Mouse (Mus musculus) CH12.LX (cell line): ENCODE data around the gene Dpf3. TPM values are rescaled to one million over a fixed set of nuclear protein-coding genes. Genes with fewer than 3 reads are reported as not detected.

Source experiments
- DNase-seq: peaks from one replicate; pipeline ENCODE4 v3.0.0-alpha.2; 2013; ENCODE audit errors: extremely low read depth
- H3K27ac ChIP-seq: 2 replicates; pipeline ENCODE4 v1.5.1; 2012; ENCODE audit warnings: low read depth, mild to moderate bottlenecking, control low read depth, moderate library complexity; ENCODE audit not compliant: insufficient read depth
- H3K27me3 ChIP-seq: replicated peaks from 2 replicates; pipeline ENCODE3; 2012; ENCODE audit warnings: inconsistent platforms
- H3K36me3 ChIP-seq, 2 experiments: replicated peaks in 1 of 2; 2 replicates each; pipeline versions ENCODE3 to v1.6.1; 2012; ENCODE audit warnings: inconsistent platforms in 1 of 2, low read length in 1 of 2, mild to moderate bottlenecking in 1 of 2, mixed read lengths in 1 of 2, moderate library complexity in 1 of 2; ENCODE audit not compliant: control insufficient read depth in 1 of 2, insufficient read depth in 1 of 2
- H3K4me1 ChIP-seq, 2 experiments: 2 replicates each; pipeline ENCODE4 v1.6.1; 2012; ENCODE audit warnings: inconsistent platforms in 1 of 2, moderate library complexity in 1 of 2; ENCODE audit not compliant: insufficient read depth in 2 of 2, control insufficient read depth in 1 of 2
- H3K4me2 ChIP-seq: 2 replicates; pipeline ENCODE4 v1.6.1; 2012; ENCODE audit warnings: low read depth, mild to moderate bottlenecking, control low read depth; ENCODE audit not compliant: poor library complexity, insufficient read depth, severe bottlenecking
- H3K4me3 ChIP-seq, 3 experiments: fragments of 150-350 bp in 1 of 3; sonication (generic) in 1 of 3; replicated peaks in 1 of 3; 2 replicates each; pipeline versions ENCODE3 to v1.5.1; 2011 to 2012; ENCODE audit warnings: low read depth in 2 of 3, low read length in 2 of 3, mild to moderate bottlenecking in 2 of 3, moderate library complexity in 2 of 3, control low read depth in 1 of 3, improper control_type of control experiment in 1 of 3, inconsistent platforms in 1 of 3, mixed read lengths in 1 of 3; ENCODE audit not compliant: poor library complexity in 1 of 3
- H3K79me2 ChIP-seq: replicated peaks from 2 replicates; pipeline ENCODE4 v1.6.1; 2012; ENCODE audit warnings: mild to moderate bottlenecking, moderate library complexity; ENCODE audit not compliant: control insufficient read depth, poor library complexity, insufficient read depth, severe bottlenecking; ENCODE audit errors: extremely low read depth
- H3K9ac ChIP-seq: 2 replicates; pipeline ENCODE4 v1.6.1; 2012; ENCODE audit warnings: low read depth, mild to moderate bottlenecking, control low read depth, moderate library complexity; ENCODE audit not compliant: insufficient read depth
- H3K9me3 ChIP-seq: replicated peaks from 2 replicates; pipeline ENCODE3; 2012; ENCODE audit warnings: low read length, inconsistent platforms, mixed read lengths
- CTCF ChIP-seq, 2 experiments: IDR thresholded peaks in 1 of 2; conservative IDR thresholded peaks in 1 of 2; 2 replicates each; pipeline ENCODE4 v1.5.1; 2011 to 2012; ENCODE audit warnings: low read depth in 2 of 2, low read length in 2 of 2, improper control_type of control experiment in 1 of 2, inconsistent platforms in 1 of 2, mild to moderate bottlenecking in 1 of 2, moderate library complexity in 1 of 2
- E2F4 ChIP-seq: IDR thresholded peaks from 2 replicates; pipeline ENCODE4 v1.6.1; 2011; ENCODE audit warnings: low read depth, low read length, improper control_type of control experiment; ENCODE audit not compliant: insufficient replicate concordance
- EP300 ChIP-seq: IDR thresholded peaks from 2 replicates; pipeline ENCODE4 v1.6.1; 2011; ENCODE audit warnings: low read length, improper control_type of control experiment
- GABPA ChIP-seq: IDR thresholded peaks from 2 replicates; pipeline ENCODE4 v1.6.1; 2012; ENCODE audit warnings: low read depth, low read length, improper control_type of control experiment, inconsistent platforms; ENCODE audit not compliant: insufficient replicate concordance
- JUN ChIP-seq: IDR thresholded peaks from 2 replicates; pipeline ENCODE4 v1.6.1; 2011; ENCODE audit warnings: low read depth, mild to moderate bottlenecking, low read length, improper control_type of control experiment, moderate library complexity; ENCODE audit not compliant: insufficient read depth
- MAFK ChIP-seq: IDR thresholded peaks from 2 replicates; pipeline ENCODE4 v1.6.1; 2011; ENCODE audit warnings: low read length, improper control_type of control experiment; ENCODE audit not compliant: insufficient replicate concordance
- MEF2A ChIP-seq: IDR thresholded peaks from 2 replicates; pipeline ENCODE4 v1.6.1; 2014; ENCODE audit warnings: low read depth, mild to moderate bottlenecking, inconsistent platforms, low read length, improper control_type of control experiment, borderline replicate concordance
- MXI1 ChIP-seq: IDR thresholded peaks from 2 replicates; pipeline ENCODE4 v1.6.1; 2011; ENCODE audit warnings: mild to moderate bottlenecking, low read depth, low read length, improper control_type of control experiment
- NRF1 ChIP-seq: IDR thresholded peaks from 2 replicates; pipeline ENCODE4 v1.6.1; 2014; ENCODE audit warnings: low read depth, mild to moderate bottlenecking, inconsistent platforms, low read length, improper control_type of control experiment, moderate library complexity
- POLR2AphosphoS2 ChIP-seq: IDR thresholded peaks from 2 replicates; pipeline ENCODE4 v1.6.1; 2011; ENCODE audit warnings: low read depth, low read length, improper control_type of control experiment
- SIN3A ChIP-seq: IDR thresholded peaks from 2 replicates; pipeline ENCODE4 v1.6.1; 2012; ENCODE audit warnings: low read length, improper control_type of control experiment, inconsistent platforms
- TBP ChIP-seq: conservative IDR thresholded peaks from 2 replicates; pipeline ENCODE4 v1.6.1; 2011; ENCODE audit warnings: low read depth, low read length, improper control_type of control experiment
- UBTF ChIP-seq: IDR thresholded peaks from 2 replicates; pipeline ENCODE4 v1.6.1; 2012; ENCODE audit warnings: low read depth, mild to moderate bottlenecking, inconsistent platforms, low read length, improper control_type of control experiment, moderate library complexity
- ZMIZ1 ChIP-seq: IDR thresholded peaks from 2 replicates; pipeline ENCODE4 v1.6.1; 2012; ENCODE audit warnings: low read depth, mild to moderate bottlenecking, inconsistent platforms, low read length, improper control_type of control experiment
- dilution Hi-C: fragments of 300-500 bp; cut with MboI; formaldehyde crosslinking; loops from 2 replicates; pipeline ENCODE4 v1.14.3; 2020; ENCODE audit warnings: low sequenced_read_pairs; ENCODE audit not compliant: extremely low pct_unique_long_range_greater_than_20kb, extremely low pct_ligation_motif_present
- in situ Hi-C: fragments of 300-500 bp; cut with MboI; formaldehyde crosslinking; loops from 3 replicates; pipeline ENCODE4 v1.14.3; 2019; ENCODE audit warnings: low sequenced_read_pairs, low pct_ligation_motif_present, low pct_unique_long_range_greater_than_20kb, mixed read lengths
- polyA plus RNA-seq: library from polyadenylated mRNA; unstranded; fragments of >175 nt; gene quantifications from 2 replicates; pipeline ENCODE4 v1.2.1, GENCODE M21; 2012; ENCODE audit warnings: low read depth; ENCODE audit not compliant: insufficient read length
- total RNA-seq, 2 experiments: library from RNA; depleted of rRNA; stranded (reverse); fragments of 300-350 nt in 1 of 2; fragments of >200 nt in 1 of 2; gene quantifications; 2 replicates each; pipeline ENCODE4 v1.2.3; 2012 to 2014

Gene Dpf3
- total and polyA plus RNA-seq, 3 experiments, result 0.42 to 1.2 (median 1.2) TPM

- Histone ChIP-seq H3K36me3 (no peaks in the 10 kb centered on the region), H3K9me3 (no peaks in the 10 kb centered on the region), H3K79me2 (no peaks in the 10 kb centered on the region), H3K4me1 (no peaks in the 10 kb centered on the region), H3K4me3 (no peak overlapping the region), H3K9ac (no peak overlapping the region), H3K27ac (no peak overlapping the region), H3K27me3 (no peaks in the 10 kb centered on the region), H3K4me2 (no peak overlapping the region)
- DNase-seq, result no peak
- in situ Hi-C loops, result no loop called here
- dilution Hi-C loops, result no loop called here
- no peak for TF ChIP-seq NRF1
- no peak for TF ChIP-seq EP300
- peak in 1 of 2 experiments; percentile 22; a peak in 2 of 4 replicates for TF ChIP-seq CTCF (conservative IDR thresholded peaks at IDR 0.05 in 1 of 2, IDR thresholded peaks at IDR 0.05 in 1 of 2; ENCODE audit: low read depth in 2 of 2, low read length in 2 of 2)
- no peak for TF ChIP-seq ZMIZ1
- no peak for TF ChIP-seq E2F4
These were observed 149.2 kb downstream of the Dpf3 start for GRCm38 (mm10) chr12:83338345-83338744.

DNA sequence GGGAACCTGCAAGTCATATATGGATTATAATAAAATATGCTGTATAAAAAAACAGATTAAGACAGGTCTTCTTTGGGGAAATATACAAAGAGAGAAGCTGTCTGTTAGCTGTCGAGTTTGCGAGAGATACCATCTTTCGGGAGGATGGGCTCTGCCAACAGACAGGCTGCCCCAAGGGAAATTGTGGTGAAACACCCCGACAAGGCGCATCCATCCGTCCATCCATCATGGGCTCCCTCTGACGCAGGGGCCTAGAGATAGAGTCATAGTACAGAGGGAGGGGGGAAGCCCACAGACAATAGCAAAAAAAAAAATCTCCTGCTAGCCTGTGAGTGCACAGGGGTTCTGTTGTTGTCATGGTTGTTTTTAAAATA is 149.8 kb downstream of the Dpf3 start:
- Histone ChIP-seq H3K36me3 (no peaks in the 10 kb centered on the region), H3K27ac (no peak overlapping the region), H3K27me3 (no peaks in the 10 kb centered on the region), H3K4me3 (no peak overlapping the region), H3K9ac (no peak overlapping the region), H3K9me3 (no peaks in the 10 kb centered on the region), H3K4me1 (no peaks in the 10 kb centered on the region), H3K4me2 (no peak overlapping the region; the same call in 1 of the 2 replicates), H3K79me2 (no peaks in the 10 kb centered on the region)
- TF ChIP-seq EP300 (no peak), MAFK (no peak), MEF2A (no peak), UBTF (no peak), MXI1 (no peak), SIN3A (no peak), JUN (no peak), POLR2AphosphoS2 (no peak), TBP (no peak), ZMIZ1 (no peak), GABPA (no peak)
- DNase-seq, result no peak
- dilution Hi-C loops, result no loop called here
- in situ Hi-C loops, result no loop called here
